Mouse (Mus musculus) left cerebral cortex, adult 2 months (tissue): ENCODE measurements around the gene Arhgap6. TPM values are rescaled to one million over a fixed set of nuclear protein-coding genes. Genes with fewer than 3 reads are reported as not detected.

ENCODE experiments used
- DNase-seq, 2 experiments: peaks; one replicate each; pipeline ENCODE4 v3.0.0; 2021 to 2022; ENCODE audit warnings: low spot score in 2 of 2, mixed read lengths in 1 of 2; ENCODE audit errors: extremely low spot score in 1 of 2
- H3K27ac ChIP-seq: fragments of 200-600 bp; 2 replicates; pipeline ENCODE4 v1.8.1; 2022
- H3K4me3 ChIP-seq: fragments of 200-600 bp; 2 replicates; pipeline ENCODE4 v1.8.1; 2022
- CTCF ChIP-seq: fragments of 200-600 bp; IDR thresholded peaks from 2 replicates; pipeline ENCODE4 v1.8.1; 2022; ENCODE audit warnings: antibody characterized with exemption, mild to moderate bottlenecking, moderate library complexity
- intact Hi-C: fragments of 180-260 bp; cut with DNase I; formaldehyde crosslinking; loops from one replicate; pipeline ENCODE4 v1.15.1; 2025
- total RNA-seq, 2 experiments: library from RNA; stranded (reverse); gene quantifications; 2 replicates each; pipeline ENCODE4 v1.2.3; 2021

The Arhgap6 gene
- total RNA-seq, 2 experiments from 2014 or later: 8.8 to 12.7 TPM

DNA sequence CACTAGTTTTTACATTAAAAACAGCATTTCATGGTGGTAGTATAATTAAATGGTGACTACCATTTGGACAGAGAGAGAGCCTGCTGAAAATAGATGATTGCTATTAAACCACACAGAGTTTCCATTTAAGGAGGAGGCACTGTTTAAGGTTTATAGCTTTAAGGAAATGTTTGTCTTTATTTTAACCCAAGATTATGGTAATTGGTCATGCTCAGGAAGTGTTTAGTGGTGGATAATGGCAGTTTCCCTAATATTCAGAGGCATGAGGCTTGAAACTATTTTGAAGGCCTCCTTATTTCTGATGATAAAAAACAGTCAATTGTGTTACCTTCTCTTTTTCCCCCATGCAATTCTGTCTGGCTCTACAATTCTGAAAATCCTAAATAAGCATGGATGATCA, 358.9 kb downstream of the Arhgap6 start:
- H3K4me3 ChIP-seq: no peak overlapping the region
- intact Hi-C loops: no loop called here
- no peak for DNase-seq
- no peak overlapping the region for H3K27ac ChIP-seq
- TF ChIP-seq CTCF: no peak

DNA sequence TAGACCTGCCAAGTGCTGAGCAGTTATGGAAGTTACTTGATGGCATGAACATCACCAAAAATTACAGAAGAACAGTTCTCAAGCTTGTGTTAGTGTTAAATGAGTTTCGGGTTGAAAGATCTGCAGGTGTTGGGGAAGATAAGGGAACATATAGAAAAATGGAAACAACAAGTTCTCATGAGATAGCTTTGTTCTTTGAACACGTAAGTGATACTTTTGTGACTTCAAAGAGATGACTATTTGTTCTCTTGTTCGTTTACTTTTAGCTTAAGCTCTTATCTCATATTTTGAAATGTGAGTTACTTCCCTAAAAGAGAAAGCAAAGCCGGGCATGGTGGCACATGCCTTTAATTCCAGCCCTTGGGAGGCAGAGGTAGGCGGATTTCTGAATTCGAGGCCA, 363.5 kb downstream of the Arhgap6 start:
- Histone ChIP-seq H3K4me3 (no peak overlapping the region), H3K27ac (no peak overlapping the region)
- no peak for DNase-seq
- intact Hi-C loops: no loop called here
- TF ChIP-seq CTCF: no peak

DNA sequence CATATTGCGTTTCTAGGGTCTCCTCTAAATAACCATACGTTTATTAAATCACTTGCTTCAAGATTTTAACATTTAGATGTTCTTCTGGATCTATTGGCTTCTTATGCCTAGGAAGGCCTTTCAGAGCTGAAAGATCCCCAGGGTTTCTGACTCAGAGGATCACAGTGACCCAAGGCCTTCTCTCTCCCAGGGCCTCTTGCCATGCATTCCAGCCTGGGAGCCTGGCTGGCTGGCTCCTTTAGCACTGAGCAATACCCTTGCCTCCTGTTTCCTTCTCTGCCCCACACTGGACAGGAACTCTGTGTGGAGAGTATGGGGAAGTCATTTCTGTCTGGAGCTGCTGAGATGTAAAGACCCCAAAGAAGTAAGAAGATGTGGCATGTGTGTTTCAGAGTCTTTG, 376.1 kb downstream of the Arhgap6 start:
- intact Hi-C loops: no loop called here
- Histone ChIP-seq H3K27ac (no peak overlapping the region), H3K4me3 (no peak overlapping the region)
- no peak for DNase-seq
- TF ChIP-seq CTCF: no peak

DNA sequence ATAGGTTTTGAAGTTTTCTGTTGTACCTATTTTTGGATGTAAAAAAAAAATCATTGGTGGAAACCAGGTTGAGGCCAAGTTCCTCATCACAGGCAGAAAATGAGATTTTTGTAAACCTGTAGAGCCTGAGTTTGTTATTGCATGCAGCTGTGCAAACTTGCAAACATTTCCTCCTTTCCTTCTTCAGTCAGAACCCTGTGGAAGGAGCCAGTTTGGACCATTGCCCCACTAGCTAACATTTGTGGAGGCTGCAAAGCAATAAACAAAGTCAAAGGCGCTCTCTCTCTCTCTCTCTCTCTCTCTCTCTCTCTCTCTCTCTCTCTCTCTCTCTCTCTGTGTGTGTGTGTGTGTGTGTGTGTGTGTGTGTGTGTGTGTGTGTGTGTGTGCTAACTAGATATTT, 378.9 kb downstream of the Arhgap6 start:
- Histone ChIP-seq H3K27ac (no peak overlapping the region), H3K4me3 (no peak overlapping the region)
- DNase-seq: no peak
- TF ChIP-seq CTCF: no peak
- intact Hi-C loops: no loop called here

DNA sequence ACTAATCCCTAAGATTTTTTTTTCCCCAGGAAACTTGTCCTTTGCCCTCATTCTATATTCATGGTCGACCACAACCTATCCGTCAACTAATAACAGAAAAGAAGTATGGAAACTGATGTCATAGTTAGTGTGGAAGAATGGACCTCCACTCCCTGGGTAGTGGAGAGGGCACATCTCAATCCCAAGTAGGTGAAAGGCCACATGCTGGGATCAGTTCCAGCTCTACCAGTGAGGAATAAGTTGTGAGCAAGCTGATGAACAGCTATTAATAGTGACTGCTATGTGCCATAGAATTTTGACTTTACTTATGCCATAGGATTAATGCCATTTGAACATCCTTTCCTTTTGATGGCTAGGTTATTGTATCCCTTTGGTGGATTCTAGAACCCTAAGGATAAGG, 383.7 kb downstream of the Arhgap6 start:
- TF ChIP-seq CTCF: no peak
- no peak overlapping the region for H3K4me3 ChIP-seq
- no peak overlapping the region for H3K27ac ChIP-seq
- no peak for DNase-seq
- intact Hi-C loops: no loop called here

DNA sequence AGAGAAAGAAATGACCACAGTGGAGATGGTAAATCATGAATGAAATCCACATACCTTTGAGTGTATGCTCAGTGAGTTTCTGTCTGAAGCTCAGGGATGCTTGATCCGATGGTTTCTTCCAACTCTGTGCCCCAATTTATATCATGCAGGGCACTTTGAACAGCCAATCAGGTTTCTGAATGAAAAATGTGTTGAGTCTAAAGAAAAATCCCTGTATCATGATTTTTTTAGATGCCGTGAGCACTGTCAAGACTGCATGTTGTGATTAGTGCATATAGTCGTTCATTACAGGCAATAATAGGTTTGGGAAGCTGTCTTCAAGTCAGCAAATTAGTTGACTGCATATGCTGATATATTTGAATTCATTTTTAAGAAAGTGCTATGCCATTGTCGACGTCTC, 392.2 kb downstream of the Arhgap6 start, which contains the start of gene Amelx:
Gene Amelx, minus strand, starts transcription at position 101 of the 400 bp plus-strand sequence.
- no peak for DNase-seq
- intact Hi-C loops: no loop called here
- Histone ChIP-seq H3K27ac (no peak within 1 kb of the TSS), H3K4me3 (no peak within 1 kb of the TSS)
- no peak for TF ChIP-seq CTCF

DNA sequence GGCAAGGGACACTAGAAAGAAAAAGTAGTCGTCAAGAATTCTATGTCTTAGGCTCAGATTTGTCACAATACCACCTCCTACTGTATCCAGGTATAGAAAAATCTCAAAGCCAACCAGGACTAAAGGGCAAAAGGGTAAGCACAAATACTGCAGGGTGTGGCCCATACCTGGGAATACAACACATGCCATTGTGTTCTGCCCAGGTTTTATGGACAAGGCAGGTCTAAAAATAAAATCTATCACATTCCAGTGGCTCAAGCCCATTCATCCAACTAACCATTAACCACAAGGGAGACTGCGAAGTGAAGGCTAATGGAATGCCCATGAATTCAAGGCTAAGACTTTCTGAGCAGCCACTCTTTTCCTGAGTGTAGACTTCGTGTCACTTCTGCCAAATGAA, 415.1 kb downstream of the Arhgap6 start:
- intact Hi-C loops: no loop called here
- DNase-seq: no peak
- Histone ChIP-seq H3K4me3 (no peak overlapping the region), H3K27ac (no peak overlapping the region)
- no peak for TF ChIP-seq CTCF

DNA sequence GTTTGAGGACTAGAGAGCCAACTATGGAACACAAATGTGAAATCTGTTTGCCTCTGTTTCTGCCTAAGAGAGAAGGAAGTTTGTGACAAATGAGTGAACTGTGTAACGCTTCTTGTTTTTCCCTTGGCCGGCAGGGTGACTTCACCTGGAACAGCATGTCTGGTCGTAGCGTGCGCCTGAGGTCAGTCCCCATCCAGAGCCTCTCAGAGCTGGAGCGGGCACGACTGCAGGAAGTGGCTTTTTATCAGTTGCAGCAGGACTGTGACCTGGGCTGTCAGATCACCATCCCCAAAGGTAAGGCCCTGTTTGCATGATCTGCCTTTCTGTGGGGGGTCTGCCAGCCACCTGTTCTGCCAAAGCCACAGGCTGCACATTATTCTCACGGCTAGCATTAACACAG, 425.2 kb downstream of the Arhgap6 start:
- intact Hi-C loops: no loop called here
- no peak overlapping the region for H3K4me3 ChIP-seq
- TF ChIP-seq CTCF: no peak
- no peak overlapping the region for H3K27ac ChIP-seq
- no peak for DNase-seq

DNA sequence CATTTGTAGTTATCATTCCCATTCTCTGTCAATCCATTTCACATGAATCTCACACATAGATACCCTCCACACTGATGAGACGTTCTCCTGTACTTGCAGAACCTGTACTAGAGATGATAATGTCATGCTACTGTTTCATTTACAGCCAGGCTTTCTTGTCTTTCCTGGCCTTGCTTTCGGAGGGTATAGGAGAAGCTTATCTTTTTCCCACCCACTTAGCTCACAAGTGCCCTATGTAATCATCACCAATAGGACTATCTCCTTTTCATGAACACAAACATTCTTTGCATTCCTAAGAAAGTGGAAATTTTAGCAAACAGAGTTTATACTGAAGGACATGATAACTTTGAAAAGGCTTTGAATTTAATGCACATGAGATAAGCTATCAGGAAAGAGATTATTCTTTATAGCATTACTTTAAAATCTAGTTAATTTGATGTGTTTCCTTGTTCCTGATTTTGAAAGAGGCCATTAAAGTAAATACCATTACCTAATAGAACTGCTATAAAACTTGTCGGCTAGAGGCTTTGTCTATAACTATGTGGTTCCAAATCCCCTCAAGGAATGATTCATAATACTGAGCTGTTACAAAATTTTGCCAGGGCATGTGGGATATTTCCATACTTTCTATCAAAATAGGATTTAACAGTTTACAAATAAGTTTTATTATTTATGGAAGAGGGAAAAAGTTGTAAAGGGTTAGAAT, 427.6 kb downstream of the Arhgap6 start:
- no peak for TF ChIP-seq CTCF
- H3K4me3 ChIP-seq: no peak overlapping the region
- intact Hi-C loops: no loop called here
- no peak for DNase-seq
- no peak overlapping the region for H3K27ac ChIP-seq

DNA sequence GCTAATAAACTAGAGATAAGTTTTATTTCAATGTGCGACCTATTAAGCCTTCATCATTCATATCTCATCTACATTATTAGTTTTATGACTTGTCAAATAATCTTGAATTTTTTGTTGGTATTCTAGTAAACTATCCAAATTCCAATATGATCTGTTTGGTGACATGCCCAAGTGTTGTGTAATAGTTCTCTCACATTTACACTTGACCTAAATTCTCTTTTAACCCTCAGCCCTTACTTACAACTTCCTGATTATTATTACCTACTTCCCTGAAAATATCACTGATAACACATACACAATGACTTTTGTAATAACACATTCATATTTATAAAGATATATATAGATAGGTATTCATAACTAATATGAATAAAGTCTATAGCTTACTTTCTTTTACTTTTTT, 461.0 kb downstream of the Arhgap6 start:
- Histone ChIP-seq H3K27ac (no peak overlapping the region), H3K4me3 (no peak overlapping the region)
- TF ChIP-seq CTCF: no peak
- no peak for DNase-seq
- intact Hi-C loops: no loop called here

DNA sequence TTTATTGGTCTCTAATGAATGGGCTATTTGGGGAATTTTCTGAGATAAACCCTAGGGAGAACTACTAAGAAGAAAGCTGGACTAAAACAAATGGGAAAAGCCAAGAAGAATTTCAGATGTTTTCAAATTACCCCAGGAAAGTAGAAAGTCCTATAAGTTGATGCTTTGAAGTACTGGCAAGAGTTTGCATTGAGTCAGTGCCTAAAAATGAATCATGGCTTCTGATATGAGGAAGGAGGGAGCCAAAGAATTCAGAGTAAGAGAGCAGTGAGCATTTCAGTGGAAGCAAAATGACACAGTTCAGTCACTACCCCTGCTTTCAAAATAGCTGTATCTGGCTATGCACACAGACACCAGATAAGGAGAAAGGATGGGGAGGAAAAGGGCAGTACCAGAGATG, 461.8 kb downstream of the Arhgap6 start:
- Histone ChIP-seq H3K27ac (no peak overlapping the region), H3K4me3 (no peak overlapping the region)
- DNase-seq: no peak
- intact Hi-C loops: no loop called here
- TF ChIP-seq CTCF: no peak

DNA sequence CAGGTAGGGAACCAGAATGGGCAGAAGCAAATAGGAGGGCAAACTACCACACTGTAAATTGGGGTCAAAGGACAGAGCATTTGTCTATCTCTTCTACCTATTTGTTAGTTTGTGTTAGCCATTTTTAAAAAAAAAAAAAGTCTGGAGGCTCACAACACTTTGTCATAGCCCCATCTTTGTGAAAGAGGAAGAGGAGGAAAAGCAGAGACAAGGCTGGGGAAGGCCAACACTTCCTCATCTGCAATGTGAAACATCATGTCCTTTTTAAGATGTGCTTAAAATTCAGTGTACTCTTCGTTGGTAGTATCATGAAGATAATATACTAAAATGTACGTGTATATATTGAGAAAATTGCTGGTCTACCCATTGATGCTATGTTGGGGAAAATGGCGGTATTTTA, 466.1 kb downstream of the Arhgap6 start:
- no peak overlapping the region for H3K4me3 ChIP-seq
- no peak for TF ChIP-seq CTCF
- intact Hi-C loops: no loop called here
- H3K27ac ChIP-seq: no peak overlapping the region
- no peak for DNase-seq

DNA sequence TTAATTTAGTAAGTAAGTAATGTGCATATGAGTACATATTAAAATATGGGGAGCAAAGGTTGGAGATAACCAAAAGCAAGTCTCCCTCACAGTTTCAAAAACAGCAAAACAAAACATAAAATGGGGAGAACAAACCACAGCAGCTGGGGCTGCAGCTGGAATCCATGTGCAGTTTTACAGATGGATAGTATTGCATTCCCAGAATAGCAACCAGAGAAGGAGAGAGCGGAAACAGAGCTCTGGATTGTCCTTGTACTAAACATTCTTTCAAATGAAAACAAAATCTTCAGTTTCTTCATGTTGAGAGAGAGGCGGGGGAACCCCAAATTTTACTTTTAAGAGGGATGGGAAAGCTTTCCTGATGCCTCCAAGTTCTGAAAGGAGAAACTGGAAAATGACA, 467.3 kb downstream of the Arhgap6 start:
- intact Hi-C loops: no loop called here
- Histone ChIP-seq H3K4me3 (no peak overlapping the region), H3K27ac (no peak overlapping the region)
- DNase-seq: no peak
- no peak for TF ChIP-seq CTCF
